Mouse (Mus musculus): ENCODE data around the gene Sesn1. TPM values are rescaled to one million over a fixed set of nuclear protein-coding genes. Genes with fewer than 3 reads are reported as not detected.

Gene Sesn1
- polyA plus RNA-seq, 1 experiment from 2014 or later: 37.5 TPM

DNA sequence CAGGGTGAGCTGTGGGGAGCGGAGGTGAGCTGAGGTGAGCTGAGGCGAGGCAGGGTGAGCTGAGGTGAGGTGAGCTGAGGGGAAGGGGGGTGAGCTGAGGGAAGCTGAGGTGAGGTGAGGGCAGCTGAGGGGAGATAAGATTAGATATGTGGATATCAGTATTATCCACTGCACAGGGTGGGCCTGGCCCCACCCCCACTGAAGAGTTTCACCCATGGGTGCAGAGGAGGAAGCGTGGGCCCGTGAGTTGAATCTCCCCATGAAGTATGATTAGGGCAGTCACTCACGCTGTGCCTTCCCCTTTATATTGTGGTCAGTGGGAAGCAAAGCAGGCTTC is 143.8 kb downstream of the Sesn1 start:
- no peaks in the 10 kb centered on the region for H3K36me3 ChIP-seq (ENCODE audit: control insufficient read depth, insufficient read depth, low read length)
- no peak overlapping the region for H3K9ac ChIP-seq (ENCODE audit: low read length)
- H3K9me3 ChIP-seq (ENCODE audit: control insufficient read depth, low read length): peaks cover 5% of the 10 kb centered on the region; the same call in 1 of the 2 replicates
- no peak overlapping the region for H3K27ac ChIP-seq (replicated peaks in 1 of 2; ENCODE audit: control insufficient read depth in 1 of 2, insufficient read depth in 1 of 2, low read depth in 2 of 2, low read length in 2 of 2)
- H3K4me1 ChIP-seq (ENCODE audit: control insufficient read depth in 2 of 2, insufficient read depth in 2 of 2, low read length in 2 of 2): no peaks in the 10 kb centered on the region
- H3K27me3 ChIP-seq (ENCODE audit: control insufficient read depth, insufficient read depth, low read length): no peaks in the 10 kb centered on the region
- no peak overlapping the region for H3K4me3 ChIP-seq (ENCODE audit: control insufficient read depth in 1 of 2, insufficient read depth in 1 of 2, low read depth in 1 of 2, low read length in 2 of 2)
- ATAC-seq (ENCODE audit: insufficient number of reproducible peaks, insufficient read depth, low FRiP score, low read depth): no peak
- H3K4me2 ChIP-seq (ENCODE audit: low read length): no peak overlapping the region
- 93% methylated on average over 5 of the region's 5 CpGs for WGBS

- Histone ChIP-seq H3K27ac (replicated peaks in 1 of 2; ENCODE audit: control insufficient read depth in 1 of 2, insufficient read depth in 1 of 2, low read depth in 2 of 2, low read length in 2 of 2) (no peak overlapping the region), H3K4me3 (ENCODE audit: control insufficient read depth in 1 of 2, insufficient read depth in 1 of 2, low read depth in 1 of 2, low read length in 2 of 2) (no peak overlapping the region), H3K9ac (ENCODE audit: low read length) (no peak overlapping the region), H3K36me3 (ENCODE audit: control insufficient read depth, insufficient read depth, low read length) (no peaks in the 10 kb centered on the region), H3K4me2 (ENCODE audit: low read length) (no peak overlapping the region), H3K27me3 (ENCODE audit: control insufficient read depth, insufficient read depth, low read length) (no peaks in the 10 kb centered on the region), H3K9me3 (ENCODE audit: control insufficient read depth, low read length) (no peaks in the 10 kb centered on the region), H3K4me1 (ENCODE audit: control insufficient read depth in 2 of 2, insufficient read depth in 2 of 2, low read length in 2 of 2) (no peaks in the 10 kb centered on the region)
- WGBS: 86% methylated on average over 18 of the region's 18 CpGs
- no peak for ATAC-seq (ENCODE audit: insufficient number of reproducible peaks, insufficient read depth, low FRiP score, low read depth)
Observed at GRCm38 (mm10) chr10:41957421-41958225, 147.9 kb downstream of the Sesn1 start.

Other genes with a start within 250 kb of the Sesn1 start
- gene Ccdc162, start 93.3 kb upstream of the Sesn1 start, polyA plus RNA-seq (2014; fragmentation: Nextera tagmentation; extraction: Ambion mirVana): 0.20 and 0.46 TPM in 2 replicates
- gene Cep57l1, start 64 bp upstream of the Sesn1 start, polyA plus RNA-seq (2014; fragmentation: Nextera tagmentation; extraction: Ambion mirVana): 19.9 and 20.4 TPM in 2 replicates
- gene Armc2, start 208.5 kb downstream of the Sesn1 start, polyA plus RNA-seq (2014; fragmentation: Nextera tagmentation; extraction: Ambion mirVana): 1.4 and 2.2 TPM in 2 replicates

All from heart, embryonic 14.5 days (tissue).